Mouse (Mus musculus) c-Kit-positive CD71-negative TER-119-negative erythroid progenitor cells, embryonic 14.5 days (primary cell): Measurements from ENCODE around the gene Tomm5.
"Not testable (repeated sequence)": the region's sequence is repeated elsewhere in the genome, so short reads cannot be mapped to it uniquely, and the experiment has no call there.

Experiments used
- DNase-seq: peaks from one replicate; pipeline ENCODE4 v3.0.0-alpha.2; 2013; ENCODE audit warnings: low read depth

The Tomm5 gene

DNA sequence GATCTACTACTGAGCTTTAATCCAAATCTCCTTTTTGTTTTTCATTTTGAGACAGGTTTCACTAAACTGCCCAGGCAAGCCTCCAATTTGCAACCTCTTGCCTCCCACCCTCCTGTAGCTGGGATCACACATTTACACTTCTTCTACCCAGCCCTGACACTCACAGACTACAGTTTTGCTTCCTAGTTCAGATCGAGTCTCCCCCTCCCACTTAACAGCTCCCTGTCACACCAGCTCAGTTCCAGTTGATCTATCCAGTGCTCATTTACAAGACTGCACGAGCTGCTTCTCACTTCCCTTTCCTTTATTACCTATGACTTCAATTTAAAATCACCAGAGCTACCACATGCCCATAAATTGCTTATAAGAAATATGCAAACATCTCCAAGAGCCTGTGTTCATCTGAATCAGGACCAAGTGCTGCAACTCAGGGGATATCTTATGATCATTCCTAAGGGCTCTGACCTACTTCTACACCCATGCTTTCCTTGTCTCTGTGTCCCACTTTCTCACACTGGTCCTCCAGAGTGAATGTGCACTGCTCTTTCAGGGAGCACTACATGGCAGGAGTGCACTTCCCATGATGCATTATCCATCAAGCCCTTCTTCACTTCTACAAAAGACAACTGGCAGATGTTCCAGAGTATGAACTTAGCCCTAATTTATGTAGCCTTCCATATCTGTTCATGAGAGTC, 41.7 kb downstream of the Tomm5 start:
- no peak for DNase-seq

- DNase-seq = no peak
Observed at GRCm38 (mm10) chr4:45064577-45064976, 43.3 kb downstream of the Tomm5 start.

- DNase-seq = not testable (repeated sequence)
Observed at GRCm38 (mm10) chr4:45063836-45064235, 44.1 kb downstream of the Tomm5 start.

- no peak for DNase-seq
Observed at GRCm38 (mm10) chr4:45055451-45055850, 52.5 kb downstream of the Tomm5 start.
